Mouse (Mus musculus) kidney, adult 2 months (tissue): ENCODE measurements at regions not wholly inside any gene's neighbourhood (a gene's known extent, or its start where the extent isn't known, plus 50 kb on each side); places are given as distances from the start of the nearest gene placed in this dataset.

Experiments
- CTCF ChIP-seq: fragments of 200-500 bp; conservative IDR thresholded peaks from 2 replicates; pipeline ENCODE4 v1.5.1; 2011; ENCODE audit warnings: low read depth, mild to moderate bottlenecking, control low read depth, low read length, moderate library complexity, mixed read lengths; ENCODE audit not compliant: insufficient read depth, insufficient read length
- POLR2A ChIP-seq: fragments of 200-500 bp; IDR thresholded peaks from one replicate; pipeline ENCODE4 v1.6.1; 2011; ENCODE audit warnings: low read depth, low read length, control low read depth

GRCm38 (mm10) chr2:106498735-106499134, 194.3 kb upstream of the Mpped2 start:
- TF ChIP-seq POLR2A (no peak), CTCF (no peak)
